Mouse (Mus musculus) spleen, adult 12 weeks (tissue): Measurements from ENCODE around the gene Clec2e.
"Not testable (repeated sequence)": the region's sequence is repeated elsewhere in the genome, so short reads cannot be mapped to it uniquely, and the experiment has no call there.

ENCODE experiments used
- DNase-seq: peaks from one replicate; pipeline ENCODE4 v3.0.0; 2022; ENCODE audit warnings: low spot score

The Clec2e gene

DNA sequence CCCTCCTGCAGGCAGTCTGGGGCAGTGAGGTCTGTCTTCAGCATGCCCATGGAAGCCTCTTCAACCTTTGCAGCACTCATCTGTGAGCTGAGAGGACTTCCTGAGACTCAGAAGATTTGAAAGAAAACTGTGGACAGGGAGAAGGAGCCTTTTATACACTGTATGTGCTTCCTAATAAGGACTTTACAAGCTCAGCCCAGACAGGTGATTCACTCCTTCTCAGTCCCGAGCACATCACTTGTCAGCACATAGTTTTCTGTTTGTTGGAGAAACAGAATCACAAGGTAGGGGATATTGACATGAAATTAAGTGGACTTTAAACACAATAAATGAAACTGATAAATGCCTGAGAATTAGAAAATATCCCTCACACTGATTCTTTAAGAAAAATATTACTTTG is at the start of gene Clec2e:
Clec2e (minus strand) TSS at position 120 of the 400 bp plus-strand sequence.
- not testable (repeated sequence) for DNase-seq

DNA sequence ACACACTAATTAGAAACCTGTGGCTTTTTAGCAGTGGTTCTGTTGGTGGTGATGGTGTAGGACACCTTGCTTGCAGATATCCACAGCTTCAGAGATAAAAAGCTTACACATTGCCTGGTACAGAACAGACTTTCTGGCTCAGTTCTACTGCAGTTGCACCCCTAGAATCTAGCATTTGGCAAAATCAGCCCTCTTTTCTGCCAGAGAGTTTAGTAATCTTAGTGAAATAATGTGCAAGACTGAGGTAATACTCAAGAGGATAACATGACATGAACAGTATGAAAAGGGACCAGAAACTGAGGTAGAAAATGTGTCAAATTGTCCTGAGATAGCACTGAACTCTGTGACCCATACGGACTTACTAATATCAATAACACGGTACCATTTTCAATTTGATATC is 46.1 kb upstream of the Clec2e start:
- no peak for DNase-seq

DNA sequence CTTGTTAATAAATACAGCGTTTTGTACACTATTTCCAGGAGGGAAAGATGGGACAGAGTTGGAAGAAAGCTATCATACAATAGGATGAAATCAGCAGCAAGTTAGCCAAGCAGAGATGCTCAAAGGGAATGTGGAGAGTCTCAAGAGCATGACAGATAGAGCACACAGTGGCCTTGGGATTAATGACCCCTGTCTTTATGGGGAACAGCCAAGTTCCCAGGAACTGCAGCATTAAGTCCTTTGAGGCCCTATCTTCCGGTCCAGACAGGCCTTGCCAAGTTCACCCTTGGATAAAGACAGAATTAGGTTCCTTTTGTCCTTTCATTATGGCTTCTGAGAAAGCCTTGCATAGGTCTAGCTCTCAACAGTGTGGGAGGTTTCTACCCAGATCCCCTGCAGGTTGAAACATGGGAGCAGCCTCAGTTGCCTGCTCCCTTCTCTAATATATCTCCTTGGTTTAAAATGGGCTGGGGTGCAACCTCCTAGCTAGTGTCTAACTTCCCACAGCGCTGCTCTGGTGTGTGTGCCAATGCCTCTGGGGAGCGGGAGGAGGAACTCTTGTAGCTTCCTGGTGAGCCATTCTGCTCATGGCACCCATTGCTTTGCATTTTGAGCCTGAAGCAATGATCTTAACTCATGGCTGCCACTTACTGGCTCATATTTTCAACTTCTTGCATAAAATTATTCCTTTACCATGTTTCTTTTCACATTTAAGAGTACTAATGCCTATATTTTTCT is 32.1 kb upstream of the Clec2e start:
- no peak for DNase-seq

DNA sequence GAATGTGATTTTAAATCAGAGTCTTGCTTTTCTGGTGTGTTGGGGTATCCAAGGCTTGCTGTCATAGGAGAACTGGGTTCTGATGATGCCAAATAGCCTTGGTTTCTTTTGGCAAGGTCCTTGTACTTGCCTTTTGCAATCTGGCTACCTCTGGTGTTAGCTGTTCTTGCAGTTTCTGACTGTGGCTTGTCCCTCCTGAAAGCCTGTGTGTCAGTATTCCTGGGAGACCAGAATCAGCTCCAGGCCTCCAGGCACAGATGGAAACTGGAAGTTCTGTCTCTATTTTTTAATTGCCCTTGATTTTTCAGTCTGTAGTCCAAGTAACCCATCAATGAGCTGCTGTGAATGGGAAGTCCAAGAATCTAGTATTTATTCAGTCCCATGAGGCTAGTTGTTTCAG is 26.1 kb upstream of the Clec2e start:
- no peak for DNase-seq

DNA sequence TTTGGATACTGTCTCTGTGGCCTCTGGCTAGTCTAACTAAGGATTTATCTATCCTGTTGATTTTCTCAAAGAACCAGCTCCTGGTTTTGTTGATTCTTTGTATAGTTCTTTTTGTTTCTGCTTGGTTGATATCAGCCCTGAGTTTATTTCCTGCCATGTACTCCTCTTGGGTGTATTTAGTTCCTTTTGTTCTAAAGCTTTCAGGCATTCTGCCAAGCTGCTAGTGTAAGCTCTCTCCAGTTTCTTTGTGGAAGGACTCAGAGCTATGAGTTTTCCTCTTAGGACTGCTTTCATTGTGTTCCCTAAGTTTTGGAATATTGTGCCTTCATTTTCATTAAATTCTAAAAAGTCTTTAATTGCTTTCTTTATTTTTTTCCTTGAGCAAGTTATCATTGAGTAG is 23.8 kb upstream of the Clec2e start:
- not testable (repeated sequence) for DNase-seq

DNA sequence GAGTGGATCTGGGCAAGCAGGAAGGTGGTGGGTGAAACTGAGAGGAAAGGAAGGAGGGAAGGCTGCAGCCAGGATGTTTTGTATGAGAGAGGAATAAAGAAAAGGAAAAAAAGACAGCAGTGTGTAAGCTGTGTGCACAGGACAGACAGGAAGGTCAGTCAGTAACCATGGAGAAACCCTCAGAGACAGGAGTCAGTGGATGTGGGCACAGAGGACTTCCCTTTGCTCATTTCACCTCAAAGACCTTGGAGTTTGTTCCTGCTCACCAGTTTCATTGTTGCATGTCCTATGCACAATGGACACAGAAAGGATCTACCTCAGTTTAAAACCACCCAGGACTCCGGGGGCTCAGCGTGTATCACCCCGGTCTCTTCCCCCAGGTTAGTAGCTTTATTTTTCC is 15.5 kb upstream of the Clec2e start:
- DNase-seq = no peak

DNA sequence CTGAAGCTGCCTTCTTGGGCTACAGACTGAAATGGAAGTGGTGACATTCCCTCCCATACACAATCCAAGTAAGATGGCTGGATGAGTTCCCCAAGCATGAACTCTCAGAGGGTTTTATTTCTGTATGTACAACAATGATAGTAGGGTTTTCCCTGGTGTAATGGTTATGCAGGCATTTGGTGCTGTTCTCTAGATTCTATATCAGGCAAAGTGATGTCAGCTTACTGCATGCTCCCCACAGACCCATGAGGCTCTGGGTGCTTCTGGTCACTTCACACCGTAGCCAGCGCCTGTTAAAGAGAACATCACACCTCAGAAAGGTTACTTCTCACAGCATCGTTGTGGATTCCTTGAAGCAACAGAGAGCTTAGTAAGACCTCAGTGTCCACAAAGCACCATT is 13.5 kb upstream of the Clec2e start:
- not testable (repeated sequence) for DNase-seq

DNA sequence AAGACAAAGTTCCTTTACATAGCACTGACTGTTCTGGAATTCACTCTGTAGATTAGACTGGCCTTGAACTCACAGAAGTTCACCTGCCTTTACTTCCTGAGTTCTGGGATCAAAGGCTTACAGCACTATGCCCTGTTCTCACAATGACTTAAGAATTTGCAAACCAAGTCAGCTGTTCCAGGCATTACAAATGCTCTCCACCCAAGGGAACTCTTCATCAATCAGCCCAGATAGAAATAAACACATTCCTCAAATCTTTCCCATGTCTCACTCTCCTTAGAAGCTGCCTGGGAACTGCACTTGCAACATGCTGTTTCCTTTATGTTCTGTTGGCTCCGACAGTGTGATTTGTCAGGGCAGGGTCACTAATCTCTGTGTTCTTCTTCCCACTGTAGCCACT is 13.1 kb upstream of the Clec2e start:
- no peak for DNase-seq

DNA sequence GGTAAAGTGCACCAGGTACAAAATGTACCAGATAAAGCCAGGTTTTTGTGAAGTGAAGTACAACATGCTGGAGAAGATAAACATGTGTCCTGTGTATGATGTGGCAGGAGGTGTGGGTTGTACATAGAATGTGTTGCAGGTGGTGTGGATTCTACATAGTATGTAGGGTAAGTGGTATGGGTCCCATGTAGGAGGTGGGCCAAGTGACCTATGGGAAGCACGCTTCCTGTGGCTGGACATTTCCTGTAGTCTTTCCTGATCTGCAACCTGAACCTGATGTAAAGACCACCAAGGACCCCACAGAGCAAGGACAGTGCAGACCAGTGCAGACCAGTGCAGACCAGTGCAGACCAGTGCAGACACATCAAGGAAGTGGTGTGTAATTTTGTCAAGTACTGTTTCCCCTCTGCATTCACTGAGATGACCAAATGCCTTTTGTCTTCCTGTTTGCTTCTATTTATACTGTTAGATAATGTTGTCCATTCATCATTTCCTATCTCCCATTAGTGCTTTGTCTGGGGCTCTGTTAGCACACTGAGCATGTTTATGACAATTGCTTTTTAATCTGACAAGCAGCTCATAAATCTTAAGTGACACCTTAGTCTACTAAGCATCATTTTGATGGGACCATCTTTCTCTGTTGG is 12.4 kb upstream of the Clec2e start:
- no peak for DNase-seq

DNA sequence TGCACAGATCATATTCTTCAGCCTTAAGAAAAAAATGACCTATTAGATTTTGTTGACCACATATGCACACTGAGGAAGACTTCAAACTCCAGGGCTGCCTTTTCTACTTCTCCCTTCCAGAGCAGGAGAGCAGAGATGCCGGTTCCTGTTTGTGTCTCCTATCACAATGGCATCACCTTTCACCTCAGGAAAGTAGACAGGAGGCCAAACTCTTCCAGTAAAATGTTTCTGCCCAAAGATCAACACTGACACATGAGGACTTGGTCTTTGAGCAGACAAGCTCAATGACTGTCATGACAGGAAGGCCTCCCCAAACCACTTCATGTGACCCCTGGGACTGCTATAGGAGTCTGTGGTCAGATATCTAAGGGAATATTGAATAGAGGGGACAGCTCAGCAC is 11.8 kb upstream of the Clec2e start:
- DNase-seq = no peak

DNA sequence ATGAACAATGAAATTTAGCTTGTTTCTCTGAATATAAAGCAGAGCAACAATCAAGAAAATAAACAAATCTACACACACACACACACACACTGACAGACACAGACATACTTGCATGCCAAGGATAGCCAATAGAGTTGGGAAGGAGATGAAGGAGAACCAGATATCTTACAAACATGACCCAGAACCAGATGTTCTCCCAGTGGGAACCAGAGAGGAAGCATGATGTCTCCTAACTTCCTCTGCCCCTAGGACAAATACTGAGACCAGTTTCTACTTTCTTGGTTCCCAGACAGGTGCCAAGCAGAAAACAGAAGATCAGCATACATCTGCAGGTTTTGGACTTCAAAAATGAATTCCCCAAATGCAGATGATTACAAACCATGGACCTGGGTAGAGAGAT is 7.2 kb upstream of the Clec2e start:
- no peak for DNase-seq

DNA sequence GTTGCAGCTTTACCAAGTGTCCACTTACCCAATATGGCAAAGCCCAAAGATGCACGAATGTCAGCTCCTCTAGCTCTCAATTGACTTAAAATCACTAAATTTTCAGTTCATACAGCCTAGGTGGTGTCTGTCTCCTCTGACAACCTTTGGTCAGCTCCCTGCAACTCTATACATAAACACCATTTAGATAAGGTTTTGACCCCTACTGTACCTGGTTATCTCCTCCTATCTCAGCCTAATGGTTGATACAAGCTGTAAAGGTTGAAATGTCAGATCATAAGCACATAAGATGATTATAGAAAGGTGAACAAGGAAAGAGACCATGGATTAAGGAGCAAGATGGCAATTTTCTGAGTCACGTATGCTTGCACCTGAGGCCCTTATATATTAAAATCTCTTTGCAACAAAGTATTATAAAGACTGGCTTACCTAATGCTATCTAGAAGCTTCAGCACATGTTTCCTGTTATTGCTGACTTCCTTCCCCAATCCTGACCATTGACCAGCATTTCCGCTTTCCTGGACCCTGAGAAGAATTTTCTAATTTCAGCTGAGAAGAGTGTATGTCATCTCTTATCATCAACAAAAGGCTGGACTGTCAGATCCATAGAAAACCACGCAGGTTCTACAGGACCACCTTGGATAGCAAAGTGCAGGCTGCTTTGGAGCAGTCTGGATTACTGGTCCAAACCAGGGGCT is 2.3 kb upstream of the Clec2e start:
- no peak for DNase-seq

DNA sequence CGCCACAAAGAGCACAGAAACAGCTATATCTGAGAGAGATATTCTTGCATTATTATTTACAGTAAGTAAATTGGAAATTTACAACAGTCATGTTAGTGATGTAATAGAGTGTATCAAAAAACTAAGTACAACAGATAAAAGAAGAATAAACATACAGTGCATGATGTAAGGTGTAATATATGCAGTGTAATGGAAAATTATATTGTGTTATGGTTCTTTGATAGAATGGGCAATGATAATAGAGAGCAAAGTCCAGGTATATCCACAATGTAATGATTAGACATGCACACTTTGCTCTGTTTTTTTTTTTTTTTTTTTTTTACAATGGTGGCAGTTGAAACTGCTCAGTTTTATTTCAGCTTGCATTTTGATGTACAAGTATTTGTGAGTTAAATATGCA is 891 bp upstream of the Clec2e start:
- no peak for DNase-seq

DNA sequence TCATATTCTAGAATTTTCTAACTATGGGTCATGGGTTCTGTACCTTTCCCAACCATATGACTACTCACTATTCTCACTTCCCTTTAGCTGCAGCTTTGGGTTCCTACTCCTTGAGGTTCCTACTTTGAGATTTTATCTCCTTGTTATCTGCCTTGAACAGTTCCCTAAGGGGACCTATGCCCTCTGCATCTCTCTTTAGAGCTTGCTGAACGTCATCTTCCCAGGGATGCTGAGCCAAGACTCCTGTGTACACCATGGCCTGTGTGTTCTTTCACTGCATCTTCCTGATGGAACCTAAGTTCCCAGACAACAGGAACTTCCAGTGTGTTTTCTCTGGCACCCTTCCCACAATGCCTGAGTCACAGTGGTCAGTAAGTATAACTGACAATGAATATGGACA is 2.8 kb downstream of the Clec2e start:
- no peak for DNase-seq

DNA sequence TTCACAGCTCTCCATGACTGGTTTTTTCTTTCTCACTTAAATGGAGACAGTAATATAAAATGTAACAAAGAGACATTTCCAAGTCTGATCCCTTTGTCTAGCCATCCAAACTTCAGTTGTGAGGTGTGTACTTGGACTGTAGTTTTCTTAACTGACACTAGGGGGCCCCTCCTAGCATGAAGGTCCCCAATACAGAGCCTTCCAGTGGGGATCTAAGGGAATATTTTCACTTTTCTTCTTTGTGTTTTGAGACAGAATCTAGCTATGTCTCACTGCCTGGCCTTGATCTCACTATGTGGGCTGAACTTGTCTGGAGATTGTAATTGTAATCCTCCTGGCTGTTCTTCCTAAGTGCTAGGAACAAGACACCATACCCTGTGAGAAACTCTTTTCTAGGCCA is 5.5 kb downstream of the Clec2e start:
- DNase-seq = no peak

DNA sequence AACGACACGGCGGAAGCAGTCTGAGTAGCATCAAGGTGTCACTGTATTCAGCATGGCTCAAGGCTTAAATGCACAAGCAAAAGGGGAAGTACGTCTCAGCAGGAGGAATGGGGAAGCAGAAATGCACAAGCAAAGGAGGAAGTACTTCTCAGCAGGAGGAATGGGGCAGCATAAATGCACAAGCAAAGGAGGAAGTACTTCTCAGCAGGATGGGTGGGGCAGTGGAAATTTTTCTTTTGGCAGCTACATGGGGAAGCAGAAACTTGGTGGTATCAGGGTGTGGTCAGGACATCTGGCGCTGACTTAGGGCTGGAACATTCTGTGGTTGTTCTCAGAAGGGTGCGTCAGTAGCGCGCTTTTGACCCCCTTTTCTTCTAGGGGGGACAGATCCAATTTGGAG is 12.1 kb downstream of the Clec2e start:
- DNase-seq = not testable (repeated sequence)

DNA sequence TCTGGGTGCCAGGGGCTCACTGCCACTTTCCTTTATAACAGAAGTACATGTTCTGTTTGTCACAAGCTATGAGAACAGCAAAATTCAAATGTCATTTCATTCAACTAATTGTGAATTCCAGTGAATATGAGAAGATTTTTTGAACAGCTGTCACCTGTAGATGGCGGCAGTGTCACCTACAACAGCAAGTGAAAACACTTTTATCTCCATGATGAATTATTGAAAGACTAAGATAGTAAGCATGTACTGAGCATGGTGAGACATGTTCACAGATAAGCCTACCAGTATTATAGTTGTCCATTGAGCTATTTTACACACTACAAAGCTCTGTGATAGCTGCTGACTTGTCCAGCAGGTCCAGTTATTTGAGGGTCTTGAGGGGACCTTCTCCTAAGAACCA is 12.6 kb downstream of the Clec2e start:
- DNase-seq = no peak

DNA sequence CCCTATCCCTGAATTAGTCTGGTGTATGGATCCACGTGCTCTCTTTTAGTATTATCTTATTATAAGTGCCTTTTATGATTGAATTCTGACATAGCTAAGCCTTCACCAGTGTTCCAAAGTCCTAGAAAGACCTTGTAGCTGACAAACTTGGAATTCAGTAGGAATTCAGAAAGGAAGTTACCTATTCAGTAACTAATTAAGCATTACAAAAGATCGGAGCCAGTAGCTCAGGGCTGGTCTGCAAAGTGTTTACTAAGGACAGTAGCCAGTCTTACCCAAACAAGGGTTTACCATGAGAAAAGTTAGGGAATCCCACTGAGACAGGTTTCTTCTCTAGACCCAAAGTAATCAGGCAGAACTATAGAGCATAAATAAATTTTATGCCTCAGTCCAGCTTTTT is 14.7 kb downstream of the Clec2e start:
- DNase-seq = not testable (repeated sequence)

DNA sequence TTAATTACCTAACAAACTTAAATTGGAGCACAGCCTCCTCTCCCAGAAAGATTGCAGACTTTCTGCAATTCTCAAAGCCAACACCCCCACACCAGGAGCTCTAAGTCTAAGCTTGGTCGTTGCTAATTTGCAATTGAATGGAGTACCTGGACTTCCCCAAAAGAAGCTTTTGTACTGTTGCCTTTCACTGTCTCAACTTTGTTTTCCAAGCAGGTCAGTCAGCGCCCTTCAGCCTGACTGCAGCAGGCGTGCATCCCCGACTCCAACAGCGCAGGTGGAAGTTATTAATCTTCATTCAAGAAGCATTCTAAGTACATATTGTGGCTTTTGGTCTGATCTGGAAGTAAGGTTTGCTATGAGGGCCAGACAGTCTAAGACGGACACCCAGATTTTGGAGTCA is 15.6 kb downstream of the Clec2e start:
- no peak for DNase-seq

DNA sequence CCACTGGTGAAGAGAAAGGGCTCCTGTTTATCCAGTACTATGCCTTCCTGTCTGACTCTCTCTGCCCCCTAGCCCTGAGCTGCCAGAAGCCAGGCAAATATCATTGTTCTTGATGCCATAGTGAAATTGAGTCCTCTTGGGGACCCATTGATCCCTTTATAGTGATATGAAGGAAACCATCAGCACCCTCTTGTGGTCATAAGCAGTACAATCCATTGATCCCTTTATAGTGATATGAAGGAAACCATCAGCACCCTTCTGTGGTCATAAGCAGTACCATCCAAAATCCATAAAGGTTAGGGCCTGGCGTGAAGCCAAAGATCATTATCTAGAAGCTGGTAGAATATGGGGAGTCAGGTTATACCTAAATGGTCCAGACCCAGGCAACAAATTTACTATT is 33.7 kb downstream of the Clec2e start:
- DNase-seq = peak; percentile 14

DNA sequence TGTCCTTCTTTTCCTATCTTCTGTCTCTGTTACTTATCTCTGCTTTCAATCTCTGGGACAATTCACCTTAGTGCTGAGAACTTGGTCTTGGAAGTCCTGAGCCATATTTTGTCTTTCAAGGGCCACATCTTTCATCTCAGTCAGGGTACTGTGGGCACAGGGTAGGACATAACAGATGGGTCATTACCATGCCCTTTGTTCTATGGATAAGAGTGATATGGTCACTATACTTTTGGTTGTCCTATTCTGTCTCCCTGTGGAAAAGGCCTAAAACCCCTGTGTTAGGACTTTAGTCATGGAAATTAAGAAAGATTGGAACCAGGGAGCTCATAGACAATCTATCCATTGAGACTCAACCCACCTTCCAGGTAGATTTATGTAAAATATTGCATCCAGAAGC is 34.2 kb downstream of the Clec2e start:
- DNase-seq = no peak

DNA sequence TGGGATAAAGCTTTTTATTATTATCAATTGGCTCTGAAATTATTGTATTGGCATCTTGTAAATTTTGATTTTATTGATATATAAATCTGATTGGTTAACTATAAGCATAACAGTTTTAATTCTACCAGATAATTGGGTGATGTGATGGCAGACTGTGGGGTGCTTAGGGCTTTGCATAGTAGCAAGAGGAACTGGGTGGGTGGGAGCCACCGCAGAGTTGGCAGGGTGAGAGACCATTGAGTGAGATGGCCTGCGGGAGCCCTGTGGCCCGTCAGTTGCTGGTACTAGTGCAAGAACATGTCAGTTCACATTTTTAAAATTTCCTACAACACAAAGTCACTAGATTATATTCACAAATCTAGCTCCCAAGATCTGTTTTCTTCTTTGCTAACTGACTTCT is 34.9 kb downstream of the Clec2e start:
- DNase-seq = no peak

DNA sequence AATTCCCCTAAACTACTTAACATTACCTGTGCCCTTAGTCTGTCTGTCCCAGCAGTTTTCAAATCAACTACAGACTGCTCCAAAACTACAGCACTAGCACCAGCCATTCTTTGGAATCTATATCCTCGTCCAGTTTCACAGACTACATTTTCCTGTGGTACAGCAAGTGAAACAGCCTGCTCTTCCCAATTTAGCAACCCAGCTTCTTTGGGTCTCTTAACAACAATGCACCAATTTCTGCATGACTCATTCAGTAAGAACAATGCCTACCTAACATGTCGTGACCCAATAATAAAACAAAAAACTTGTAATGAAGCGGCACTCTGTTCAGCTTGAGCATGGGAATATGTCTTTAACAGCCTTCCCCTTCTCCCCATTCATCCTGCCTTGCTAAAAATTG is 35.3 kb downstream of the Clec2e start:
- no peak for DNase-seq
